Comparison of ENCODE assay signal across 8 mouse cellular contexts in the genomic region with DNA sequence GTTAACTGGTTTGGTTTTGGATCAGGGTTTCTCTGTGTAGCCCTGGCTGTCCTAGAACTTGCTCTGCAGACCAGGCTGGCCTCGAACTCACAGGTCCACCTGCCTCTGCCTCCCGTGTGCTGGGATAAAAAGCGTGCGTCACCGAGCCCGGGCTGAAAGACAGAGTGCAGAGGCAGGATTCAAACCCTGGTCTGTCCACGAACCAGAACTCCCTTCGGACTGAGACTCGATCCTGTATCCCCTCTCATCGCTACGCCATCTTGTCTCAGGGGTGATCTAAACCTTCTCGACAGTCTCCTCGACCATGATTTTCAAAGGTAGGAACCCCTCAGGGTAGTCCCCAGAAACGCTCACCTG. TPM values are rescaled to one million over a fixed set of nuclear protein-coding genes. Genes with fewer than 3 reads are reported as not detected.
DNase-seq lines count a peak whose midpoint lies in the region; ATAC-seq and TF ChIP-seq lines count a peak whose summit lies in the region.

No protein-coding gene starts in this region.

- no peaks in the 10 kb centered on the region for H3K27me3 ChIP-seq in embryonic facial prominence, embryonic 14.5 days (replicated peaks; ENCODE audit: control insufficient read depth, insufficient read depth, low read length)
- no peaks in the 10 kb centered on the region for H3K27me3 ChIP-seq in intestine, postnatal 0 days (replicated peaks; ENCODE audit: control insufficient read depth, insufficient read depth, low read length)
- no peaks in the 10 kb centered on the region for H3K27me3 ChIP-seq in neural tube, embryonic 12.5 days (replicated peaks)

- peak overlapping the region; percentile 60; the same call in 1 of the 2 replicates for H3K27ac ChIP-seq in left cerebral cortex, adult 2 months
- H3K27ac ChIP-seq in embryonic facial prominence, embryonic 14.5 days (replicated peaks; ENCODE audit: low read depth, low read length) = no peak overlapping the region; the same call in 1 of the 2 replicates
- no peak overlapping the region for H3K27ac ChIP-seq in intestine, postnatal 0 days (ENCODE audit: low read depth, low read length)
- H3K27ac ChIP-seq in neural tube, embryonic 12.5 days = no peak overlapping the region

- intact Hi-C loops in left cerebral cortex, adult 2 months (cut with DNase I) = loop anchor here (1.0 to 5.0 kb wide), 6 partner anchors 18 to 302 kb away; partner anchors contain the start of genes Gipc1, Prkaca and Samd1
- intact Hi-C loops in left cerebral cortex, postnatal 36 days (cut with DNase I) = loop anchor here (1.0 to 10.0 kb wide), 4 partner anchors 18 to 230 kb away; partner anchors contain the start of gene Prkaca

- peak overlapping the region; percentile 47 for H3K9ac ChIP-seq in embryonic facial prominence, embryonic 14.5 days (ENCODE audit: low read depth, low read length)
- peak overlapping the region; percentile 17; the same call in 1 of the 2 replicates for H3K9ac ChIP-seq in intestine, postnatal 0 days (ENCODE audit: low read depth, low read length)
- peak overlapping the region; percentile 52; the same call in 1 of the 2 replicates for H3K9ac ChIP-seq in neural tube, embryonic 12.5 days

- 1% methylated on average over 14 of the region's 14 CpGs for WGBS in embryonic facial prominence, embryonic 14.5 days
- WGBS in intestine, postnatal 0 days = 1% methylated on average over 14 of the region's 14 CpGs
- 2% methylated on average over 14 of the region's 14 CpGs for WGBS in neural tube, embryonic 12.5 days

- no peak for TF ChIP-seq CTCF in left cerebral cortex, adult 2 months (IDR thresholded peaks at IDR 0.05)
- TF ChIP-seq CTCF in intestine, postnatal 0 days (IDR thresholded peaks at IDR 0.05; ENCODE audit: low read depth) = no peak

- H3K9me3 ChIP-seq in embryonic facial prominence, embryonic 14.5 days (ENCODE audit: control insufficient read depth, low read length) = no peaks in the 10 kb centered on the region
- no peaks in the 10 kb centered on the region for H3K9me3 ChIP-seq in intestine, postnatal 0 days (ENCODE audit: control insufficient read depth)
- H3K9me3 ChIP-seq in neural tube, embryonic 12.5 days = no peaks in the 10 kb centered on the region

- DNase-seq in left cerebral cortex, adult 2 months (ENCODE audit: extremely low spot score in 1 of 2, low spot score in 2 of 2) = no peak
- DNase-seq in left cerebral cortex, adult 18-20 months (ENCODE audit: low spot score in 2 of 2) = no peak
- DNase-seq in embryonic facial prominence, embryonic 14.5 days (ENCODE audit: low spot score) = no peak
- no peak for DNase-seq in frontal cortex, postnatal 10 days (ENCODE audit: low spot score in 2 of 2)
- DNase-seq in left cerebral cortex, postnatal 36 days (ENCODE audit: low spot score in 2 of 2) = no peak
- DNase-seq in embryo, embryonic 10.5 days (ENCODE audit: low spot score) = no peak

- H3K4me3 ChIP-seq in left cerebral cortex, adult 2 months = peak overlapping the region; percentile 49
- H3K4me3 ChIP-seq in embryonic facial prominence, embryonic 14.5 days (ENCODE audit: low read depth, low read length) = peak overlapping the region; percentile 60
- peak overlapping the region; percentile 38 for H3K4me3 ChIP-seq in intestine, postnatal 0 days (ENCODE audit: low read depth, low read length)
- H3K4me3 ChIP-seq in neural tube, embryonic 12.5 days = peak overlapping the region; percentile 66

- peak overlapping the region; percentile 55 for H3K4me2 ChIP-seq in embryonic facial prominence, embryonic 14.5 days (ENCODE audit: low read depth, low read length)
- peak overlapping the region; percentile 65 for H3K4me2 ChIP-seq in intestine, postnatal 0 days (replicated peaks; ENCODE audit: low read depth)
- H3K4me2 ChIP-seq in neural tube, embryonic 12.5 days (replicated peaks) = peak overlapping the region; percentile 93

- H3K36me3 ChIP-seq in embryonic facial prominence, embryonic 14.5 days (ENCODE audit: control insufficient read depth, insufficient read depth, low read length) = no peaks in the 10 kb centered on the region
- no peaks in the 10 kb centered on the region for H3K36me3 ChIP-seq in intestine, postnatal 0 days (ENCODE audit: control insufficient read depth, insufficient read depth)
- H3K36me3 ChIP-seq in neural tube, embryonic 12.5 days = no peaks in the 10 kb centered on the region

- no peaks in the 10 kb centered on the region for H3K4me1 ChIP-seq in embryonic facial prominence, embryonic 14.5 days (ENCODE audit: control insufficient read depth, insufficient read depth, low read length)
- H3K4me1 ChIP-seq in intestine, postnatal 0 days (replicated peaks; ENCODE audit: control insufficient read depth, insufficient read depth, low read length) = 0 out of 2 replicates have a peak, but pooled peaks cover 3% of the 10 kb centered on the region
- H3K4me1 ChIP-seq in neural tube, embryonic 12.5 days = peaks cover 14% of the 10 kb centered on the region

- ATAC-seq in embryonic facial prominence, embryonic 14.5 days (ENCODE audit: low read depth) = no peak
- no peak; the same call in 1 of the 2 replicates for ATAC-seq in intestine, postnatal 0 days
- no peak for ATAC-seq in neural tube, embryonic 12.5 days (ENCODE audit: low FRiP score, low read depth)

RNA-seq across cellular contexts. Expression of gene Gm10644, which starts 0.3 kb away (rescaled TPM):
- under 1 TPM; 0.44 to 0.63 TPM for total RNA-seq in left cerebral cortex, adult 2 months (2021)
- under 1 TPM; 0.53 to 0.66 TPM for total RNA-seq in left cerebral cortex, adult 18-20 months (2021)
- 0.48 and 0.82 TPM in 2 replicates for polyA plus RNA-seq in embryonic facial prominence, embryonic 14.5 days (2014; fragmentation: Nextera tagmentation; extraction: Ambion mirVana)
- 0.09 and 0.12 TPM in 2 replicates for polyA plus RNA-seq in intestine, postnatal 0 days (2015; fragmentation: Nextera tagmentation; extraction: Ambion mirVana)
- polyA plus RNA-seq in neural tube, embryonic 12.5 days (2016; fragmentation: Nextera tagmentation; extraction: Ambion mirVana) = 0.60 and 0.86 TPM in 2 replicates
- under 1 TPM; 0.25 to 0.54 TPM for total RNA-seq in left cerebral cortex, postnatal 36 days (2021)

RNA-seq across cellular contexts. Expression of gene Asf1b, which starts 0.6 kb away (rescaled TPM):
- under 1 TPM; 0.35 to 0.66 TPM for total RNA-seq in left cerebral cortex, adult 2 months (2021)
- under 1 TPM; 0.37 to 0.42 TPM for total RNA-seq in left cerebral cortex, adult 18-20 months (2021)
- polyA plus RNA-seq in embryonic facial prominence, embryonic 14.5 days (2014; fragmentation: Nextera tagmentation; extraction: Ambion mirVana) = 63.9 and 68.8 TPM in 2 replicates
- polyA plus RNA-seq in intestine, postnatal 0 days (2015; fragmentation: Nextera tagmentation; extraction: Ambion mirVana) = 13.8 and 16.0 TPM in 2 replicates
- polyA plus RNA-seq in neural tube, embryonic 12.5 days (2016; fragmentation: Nextera tagmentation; extraction: Ambion mirVana) = 37.1 and 41.6 TPM in 2 replicates
- under 1 TPM; 0.39 to 0.48 TPM for total RNA-seq in left cerebral cortex, postnatal 36 days (2021)

RNA-seq across cellular contexts. Expression of gene Prkaca, which starts 18.1 kb away (rescaled TPM):
- total RNA-seq in left cerebral cortex, adult 2 months (2021) = 100 to 1,000 TPM; 236 to 250 TPM
- 100 to 1,000 TPM; 259 to 269 TPM for total RNA-seq in left cerebral cortex, adult 18-20 months (2021)
- 208 and 247 TPM in 2 replicates for polyA plus RNA-seq in embryonic facial prominence, embryonic 14.5 days (2014; fragmentation: Nextera tagmentation; extraction: Ambion mirVana)
- 70.7 and 72.5 TPM in 2 replicates for polyA plus RNA-seq in intestine, postnatal 0 days (2015; fragmentation: Nextera tagmentation; extraction: Ambion mirVana)
- polyA plus RNA-seq in neural tube, embryonic 12.5 days (2016; fragmentation: Nextera tagmentation; extraction: Ambion mirVana) = 215 and 218 TPM in 2 replicates
- 100 to 1,000 TPM; 243 to 267 TPM for total RNA-seq in left cerebral cortex, postnatal 36 days (2021)

RNA-seq across cellular contexts. Expression of gene Samd1, which starts 42.7 kb away (rescaled TPM):
- total RNA-seq in left cerebral cortex, adult 2 months (2021) = 10 to 100 TPM; 39.3 to 43.7 TPM
- total RNA-seq in left cerebral cortex, adult 18-20 months (2021) = 10 to 100 TPM; 45.1 to 45.4 TPM
- 15.9 and 18.5 TPM in 2 replicates for polyA plus RNA-seq in embryonic facial prominence, embryonic 14.5 days (2014; fragmentation: Nextera tagmentation; extraction: Ambion mirVana)
- 3.5 and 4.5 TPM in 2 replicates for polyA plus RNA-seq in intestine, postnatal 0 days (2015; fragmentation: Nextera tagmentation; extraction: Ambion mirVana)
- 9.7 and 9.8 TPM in 2 replicates for polyA plus RNA-seq in neural tube, embryonic 12.5 days (2016; fragmentation: Nextera tagmentation; extraction: Ambion mirVana)
- 10 to 100 TPM; 41.5 to 46.6 TPM for total RNA-seq in left cerebral cortex, postnatal 36 days (2021)

RNA-seq across cellular contexts. Expression of gene 1700067K01Rik, which starts 46.6 kb away (rescaled TPM):
- under 1 TPM in 1 of 2 experiments, not detected in 1; 0.41 TPM for total RNA-seq in left cerebral cortex, adult 2 months (2021)
- under 1 TPM; 0.42 to 0.53 TPM for total RNA-seq in left cerebral cortex, adult 18-20 months (2021)
- polyA plus RNA-seq in embryonic facial prominence, embryonic 14.5 days (2014; fragmentation: Nextera tagmentation; extraction: Ambion mirVana) = 0.77 and 1.1 TPM in 2 replicates
- 0.68 and 0.86 TPM in 2 replicates for polyA plus RNA-seq in intestine, postnatal 0 days (2015; fragmentation: Nextera tagmentation; extraction: Ambion mirVana)
- polyA plus RNA-seq in neural tube, embryonic 12.5 days (2016; fragmentation: Nextera tagmentation; extraction: Ambion mirVana) = 0.83 and 0.95 TPM in 2 replicates
- total RNA-seq in left cerebral cortex, postnatal 36 days (2021) = under 1 TPM in 1 of 2 experiments, not detected in 1; 0.59 TPM
